Mouse (Mus musculus) intestine, embryonic 15.5 days (tissue): ENCODE data around the gene Sprr1a. TPM values are rescaled to one million over a fixed set of nuclear protein-coding genes. Genes with fewer than 3 reads are reported as not detected.
"Not testable (repeated sequence)": the region's sequence is repeated elsewhere in the genome, so short reads cannot be mapped to it uniquely, and the experiment has no call there.

Experiments used
- ATAC-seq: fragments of 200-750 bp; cut with Nextera tagmentation; 2 replicates; pipeline ENCODE4 v1.8.0; 2017; ENCODE audit warnings: moderate TSS enrichment, moderate library complexity
- H3K27ac ChIP-seq: fragments of 300-500 bp; sonication (generic); 2 replicates; pipeline ENCODE4 v1.5.1; 2015; ENCODE audit warnings: mild to moderate bottlenecking, inconsistent platforms
- H3K27me3 ChIP-seq: fragments of 300-500 bp; sonication (generic); replicated peaks from 2 replicates; pipeline ENCODE4 v1.6.1; 2015; ENCODE audit warnings: inconsistent platforms
- H3K36me3 ChIP-seq: fragments of 300-500 bp; sonication (generic); 2 replicates; pipeline ENCODE4 v1.6.1; 2015; ENCODE audit warnings: inconsistent platforms
- H3K4me1 ChIP-seq: fragments of 300-500 bp; sonication (generic); replicated peaks from 2 replicates; pipeline ENCODE4 v1.6.1; 2015; ENCODE audit warnings: inconsistent platforms
- H3K4me2 ChIP-seq: fragments of 300-500 bp; sonication (generic); replicated peaks from 2 replicates; pipeline ENCODE4 v1.6.1; 2015; ENCODE audit warnings: mild to moderate bottlenecking, inconsistent platforms
- H3K4me3 ChIP-seq: fragments of 300-500 bp; sonication (generic); replicated peaks from 2 replicates; pipeline ENCODE4 v1.5.1; 2015; ENCODE audit warnings: inconsistent platforms
- H3K9ac ChIP-seq: fragments of 300-500 bp; sonication (generic); 2 replicates; pipeline ENCODE4 v1.6.1; 2015; ENCODE audit warnings: inconsistent platforms
- H3K9me3 ChIP-seq: fragments of 300-500 bp; sonication (generic); 2 replicates; pipeline ENCODE4 v1.6.1; 2016; ENCODE audit warnings: inconsistent platforms
- WGBS: fragments of 180-500 bp; shearing (Covaris S2); methylation state at CpG from one replicate; pipeline ENCODE4 v1.1.7; 2015; 5-methylcytosine and 5-hydroxymethylcytosine counted together
- polyA plus RNA-seq: library from polyadenylated mRNA; unstranded; fragments of >200 nt; fragmentation: Nextera tagmentation; extraction: Ambion mirVana; gene quantifications from 2 replicates; pipeline ENCODE4 v1.2.1, GENCODE M21; 2015

Sprr1a gene
- polyA plus RNA-seq, result 1.1 and 1.2 TPM in 2 replicates

- ATAC-seq, result peak; percentile 88
Measured at GRCm38 (mm10) chr3:92485863-92486262, at the start of gene Sprr1a. Sprr1a (minus strand) TSS chr3:92485895.

GRCm38 (mm10) chr3:92534411-92534810 is 48.7 kb upstream of the Sprr1a start, which contains the start of gene 2310046K23Rik:
2310046K23Rik (minus strand) TSS chr3:92534511.
- Histone ChIP-seq H3K4me1 (no peaks in the 10 kb centered on the region), H3K9ac (no peak within 1 kb of the TSS), H3K9me3 (no peaks in the 10 kb centered on the region), H3K27ac (no peak within 1 kb of the TSS), H3K27me3 (no peaks in the 10 kb centered on the region), H3K4me2 (no peak within 1 kb of the TSS), H3K4me3 (no peak within 1 kb of the TSS), H3K36me3 (no peaks in the 10 kb centered on the region)
- no peak for ATAC-seq
- WGBS, result 81% methylated on average over 3 of the region's 3 CpGs

More at GRCm38 (mm10) chr3:92485863-92486262, at the start of gene Sprr1a:
- no peaks in the 10 kb centered on the region for H3K36me3 ChIP-seq
- no peaks in the 10 kb centered on the region for H3K27me3 ChIP-seq
- no peak within 1 kb of the TSS for H3K27ac ChIP-seq
- no peaks in the 10 kb centered on the region for H3K4me1 ChIP-seq
- H3K9me3 ChIP-seq, result no peaks in the 10 kb centered on the region
- H3K4me2 ChIP-seq, result no peak within 1 kb of the TSS
- no peak within 1 kb of the TSS for H3K4me3 ChIP-seq
- H3K9ac ChIP-seq, result no peak within 1 kb of the TSS

GRCm38 (mm10) chr3:92512325-92512724 is 26.6 kb upstream of the Sprr1a start:
- Histone ChIP-seq H3K36me3 (no peaks in the 10 kb centered on the region), H3K9me3 (no peaks in the 10 kb centered on the region), H3K4me1 (no peaks in the 10 kb centered on the region), H3K27ac (no peak overlapping the region), H3K4me3 (no peak overlapping the region), H3K4me2 (no peak overlapping the region), H3K9ac (no peak overlapping the region), H3K27me3 (no peaks in the 10 kb centered on the region)
- ATAC-seq, result no peak

- Histone ChIP-seq H3K4me3 (no peak overlapping the region), H3K4me1 (no peaks in the 10 kb centered on the region), H3K9ac (no peak overlapping the region), H3K9me3 (no peaks in the 10 kb centered on the region), H3K36me3 (no peaks in the 10 kb centered on the region), H3K27me3 (no peaks in the 10 kb centered on the region), H3K27ac (no peak overlapping the region), H3K4me2 (no peak overlapping the region)
- ATAC-seq, result 0 out of 2 replicates have a peak, but pooled peaks have one; percentile 58
Measured at GRCm38 (mm10) chr3:92510786-92511185, 25.1 kb upstream of the Sprr1a start.

GRCm38 (mm10) chr3:92508185-92508584 is 22.5 kb upstream of the Sprr1a start:
- no peak overlapping the region for H3K4me2 ChIP-seq
- H3K36me3 ChIP-seq, result no peaks in the 10 kb centered on the region
- no peaks in the 10 kb centered on the region for H3K4me1 ChIP-seq
- H3K27me3 ChIP-seq, result no peaks in the 10 kb centered on the region
- H3K9me3 ChIP-seq, result no peaks in the 10 kb centered on the region
- H3K4me3 ChIP-seq, result no peak overlapping the region
- no peak for ATAC-seq
- WGBS, result 78% methylated on average over 1 of the region's 1 CpGs
- H3K9ac ChIP-seq, result no peak overlapping the region
- no peak overlapping the region for H3K27ac ChIP-seq

GRCm38 (mm10) chr3:92503528-92503927 is 17.8 kb upstream of the Sprr1a start:
- Histone ChIP-seq H3K4me2 (no peak overlapping the region), H3K9ac (no peak overlapping the region), H3K4me1 (no peaks in the 10 kb centered on the region), H3K9me3 (no peaks in the 10 kb centered on the region), H3K27ac (no peak overlapping the region), H3K36me3 (no peaks in the 10 kb centered on the region), H3K27me3 (no peaks in the 10 kb centered on the region), H3K4me3 (no peak overlapping the region)
- no peak for ATAC-seq

- no peak within 1 kb of the TSS for H3K4me2 ChIP-seq
- 96% methylated on average over 1 of the region's 1 CpGs for WGBS
Measured at GRCm38 (mm10) chr3:92500393-92500792, 14.7 kb upstream of the Sprr1a start, which contains the start of gene Sprr4. Sprr4 (minus strand) TSS chr3:92500493.

GRCm38 (mm10) chr3:92490262-92490661 is 4.6 kb upstream of the Sprr1a start:
- H3K4me1 ChIP-seq, H3K27me3 ChIP-seq, H3K36me3 ChIP-seq, H3K9me3 ChIP-seq, H3K4me2 ChIP-seq, H3K9ac ChIP-seq, H3K27ac ChIP-seq, H3K4me3 ChIP-seq, ATAC-seq: not testable (repeated sequence)

More at GRCm38 (mm10) chr3:92500393-92500792, 14.7 kb upstream of the Sprr1a start, which contains the start of gene Sprr4:
- Histone ChIP-seq H3K9me3 (no peaks in the 10 kb centered on the region), H3K27me3 (no peaks in the 10 kb centered on the region), H3K4me3 (no peak within 1 kb of the TSS), H3K27ac (no peak within 1 kb of the TSS), H3K4me1 (no peaks in the 10 kb centered on the region), H3K9ac (no peak within 1 kb of the TSS), H3K36me3 (no peaks in the 10 kb centered on the region)
- ATAC-seq, result no peak

- H3K4me3 ChIP-seq, result no peak overlapping the region
- peak; percentile 86 for ATAC-seq
- no peaks in the 10 kb centered on the region for H3K9me3 ChIP-seq
- H3K4me2 ChIP-seq, result no peak overlapping the region
- no peaks in the 10 kb centered on the region for H3K4me1 ChIP-seq
- no peak overlapping the region for H3K27ac ChIP-seq
- 35% methylated on average over 1 of the region's 1 CpGs for WGBS
- no peaks in the 10 kb centered on the region for H3K27me3 ChIP-seq
- H3K36me3 ChIP-seq, result no peaks in the 10 kb centered on the region
- H3K9ac ChIP-seq, result no peak overlapping the region
Measured at GRCm38 (mm10) chr3:92486307-92486706, 612 bp upstream of the Sprr1a start.

- not testable (repeated sequence) for H3K27me3 ChIP-seq, H3K4me1 ChIP-seq, H3K4me3 ChIP-seq, H3K9me3 ChIP-seq, H3K36me3 ChIP-seq, ATAC-seq, H3K27ac ChIP-seq, H3K4me2 ChIP-seq, H3K9ac ChIP-seq
Measured at GRCm38 (mm10) chr3:92481249-92481648, 4.4 kb downstream of the Sprr1a start.

GRCm38 (mm10) chr3:92470111-92470510 is 15.6 kb downstream of the Sprr1a start:
- H3K9me3 ChIP-seq, result no peaks in the 10 kb centered on the region
- no peak overlapping the region for H3K4me3 ChIP-seq
- no peak overlapping the region for H3K9ac ChIP-seq
- 76% methylated on average over 2 of the region's 2 CpGs for WGBS
- no peaks in the 10 kb centered on the region for H3K36me3 ChIP-seq
- no peak overlapping the region for H3K27ac ChIP-seq
- H3K4me1 ChIP-seq, result no peaks in the 10 kb centered on the region
- no peak for ATAC-seq
- no peaks in the 10 kb centered on the region for H3K27me3 ChIP-seq
- no peak overlapping the region for H3K4me2 ChIP-seq

- Histone ChIP-seq H3K4me3 (no peak overlapping the region), H3K27ac (no peak overlapping the region), H3K9me3 (no peaks in the 10 kb centered on the region), H3K27me3 (no peaks in the 10 kb centered on the region), H3K4me2 (no peak overlapping the region), H3K4me1 (no peaks in the 10 kb centered on the region), H3K36me3 (no peaks in the 10 kb centered on the region), H3K9ac (no peak overlapping the region)
- no peak for ATAC-seq
Measured at GRCm38 (mm10) chr3:92467424-92467823, 18.3 kb downstream of the Sprr1a start.

- Histone ChIP-seq H3K9me3 (no peaks in the 10 kb centered on the region), H3K4me1 (no peaks in the 10 kb centered on the region), H3K27me3 (no peaks in the 10 kb centered on the region), H3K9ac (no peak overlapping the region), H3K36me3 (no peaks in the 10 kb centered on the region), H3K4me3 (no peak overlapping the region), H3K27ac (no peak overlapping the region), H3K4me2 (no peak overlapping the region)
- no peak for ATAC-seq
- 82% methylated on average over 1 of the region's 1 CpGs for WGBS
Measured at GRCm38 (mm10) chr3:92466576-92466975, 19.1 kb downstream of the Sprr1a start.
